Mouse (Mus musculus): ENCODE measurements at regions not wholly inside any gene's neighbourhood (a gene's known extent, or its start where the extent isn't known, plus 50 kb on each side); places are given as distances from the start of the nearest gene placed in this dataset.
"Not testable (repeated sequence)": the region's sequence is repeated elsewhere in the genome, so short reads cannot be mapped to it uniquely, and the experiment has no call there.

GRCm38 (mm10) chr15:59752277-59752676 is 264.1 kb downstream of the 4933412E24Rik start:
- intact Hi-C loops (cut with DNase I), result no loop called here
- no peak for DNase-seq (ENCODE audit: low spot score in 2 of 2)

DNA sequence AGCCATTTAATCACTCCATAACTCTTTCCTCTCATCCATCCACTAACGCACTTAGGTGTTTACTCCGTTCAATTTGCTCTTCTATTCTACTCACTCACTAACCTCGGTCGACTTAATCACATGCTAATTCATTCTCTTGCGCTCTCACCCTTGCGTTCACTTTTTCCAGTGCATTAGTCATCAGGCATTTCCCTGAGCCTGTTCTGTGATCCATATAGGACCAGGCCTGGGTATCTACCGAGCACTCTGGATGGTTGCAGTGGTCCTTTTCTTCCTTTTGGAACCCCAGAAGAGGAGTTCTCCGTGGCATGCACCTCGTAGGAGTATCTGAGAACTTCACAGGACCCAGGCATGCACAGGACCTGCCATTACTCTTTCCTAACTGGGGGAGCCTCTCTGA is 270.1 kb downstream of the 4933412E24Rik start:
- intact Hi-C loops (cut with DNase I), result no loop called here
- no peak for DNase-seq (ENCODE audit: low spot score in 2 of 2)

DNA sequence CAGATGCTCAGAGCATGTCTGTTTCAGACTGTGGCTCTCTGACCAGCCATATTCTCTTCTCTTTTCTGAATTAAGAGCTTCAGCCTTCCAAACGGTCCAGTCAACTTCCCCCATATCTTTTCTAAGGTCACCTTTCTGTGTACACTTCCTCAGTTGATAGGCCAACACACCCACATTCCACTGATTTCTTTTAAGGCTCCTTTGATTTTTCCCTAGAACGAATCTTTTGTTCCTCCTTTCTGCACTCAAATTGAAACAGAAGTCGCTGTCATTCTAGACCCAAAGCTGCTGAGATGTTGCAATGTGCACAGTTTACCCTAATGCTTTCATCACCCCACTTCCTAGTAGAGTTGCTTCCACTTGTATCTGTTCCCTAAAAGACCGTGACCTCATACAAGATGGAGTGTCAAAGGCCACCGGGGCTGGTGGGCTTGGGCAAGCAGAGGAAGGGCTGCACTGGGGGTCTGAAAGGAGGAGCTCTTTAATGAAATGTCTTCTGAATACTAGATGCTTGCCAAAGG is 271.9 kb downstream of the 4933412E24Rik start:
- intact Hi-C loops (cut with DNase I), result no loop called here
- no peak for DNase-seq (ENCODE audit: low spot score in 2 of 2)

DNA sequence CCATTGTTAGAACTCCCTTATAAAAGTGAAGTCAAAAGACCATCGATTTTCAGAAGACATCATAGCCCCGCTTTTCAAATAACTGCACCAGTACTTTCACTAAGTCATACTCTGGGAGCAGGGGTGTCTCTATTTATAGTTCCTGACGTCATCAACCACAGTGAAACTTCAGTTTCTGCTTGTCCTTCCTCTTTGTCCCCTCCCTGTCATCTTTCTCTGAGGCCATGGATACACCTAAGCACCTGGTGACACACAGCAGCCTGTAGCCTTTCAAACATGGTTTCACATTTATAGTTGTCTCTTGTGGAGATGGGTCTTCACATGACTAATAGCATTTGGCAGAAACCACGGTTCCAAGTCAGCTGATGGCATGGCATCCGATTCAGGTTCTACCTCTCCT is 277.2 kb downstream of the 4933412E24Rik start:
- intact Hi-C loops (cut with DNase I), result no loop called here
- DNase-seq (ENCODE audit: low spot score in 2 of 2), result no peak

GRCm38 (mm10) chr15:59737247-59737646 is 279.2 kb downstream of the 4933412E24Rik start:
- DNase-seq (ENCODE audit: low spot score in 2 of 2), result no peak
- intact Hi-C loops (cut with DNase I), result no loop called here

GRCm38 (mm10) chr15:59734376-59734775 is 282.0 kb downstream of the 4933412E24Rik start:
- DNase-seq (ENCODE audit: low spot score in 2 of 2), result no peak
- intact Hi-C loops (cut with DNase I), result no loop called here

- intact Hi-C loops (cut with DNase I), result no loop called here
- DNase-seq (ENCODE audit: low spot score in 2 of 2), result no peak
Observed at GRCm38 (mm10) chr15:59733932-59734331, 282.5 kb downstream of the 4933412E24Rik start.

DNA sequence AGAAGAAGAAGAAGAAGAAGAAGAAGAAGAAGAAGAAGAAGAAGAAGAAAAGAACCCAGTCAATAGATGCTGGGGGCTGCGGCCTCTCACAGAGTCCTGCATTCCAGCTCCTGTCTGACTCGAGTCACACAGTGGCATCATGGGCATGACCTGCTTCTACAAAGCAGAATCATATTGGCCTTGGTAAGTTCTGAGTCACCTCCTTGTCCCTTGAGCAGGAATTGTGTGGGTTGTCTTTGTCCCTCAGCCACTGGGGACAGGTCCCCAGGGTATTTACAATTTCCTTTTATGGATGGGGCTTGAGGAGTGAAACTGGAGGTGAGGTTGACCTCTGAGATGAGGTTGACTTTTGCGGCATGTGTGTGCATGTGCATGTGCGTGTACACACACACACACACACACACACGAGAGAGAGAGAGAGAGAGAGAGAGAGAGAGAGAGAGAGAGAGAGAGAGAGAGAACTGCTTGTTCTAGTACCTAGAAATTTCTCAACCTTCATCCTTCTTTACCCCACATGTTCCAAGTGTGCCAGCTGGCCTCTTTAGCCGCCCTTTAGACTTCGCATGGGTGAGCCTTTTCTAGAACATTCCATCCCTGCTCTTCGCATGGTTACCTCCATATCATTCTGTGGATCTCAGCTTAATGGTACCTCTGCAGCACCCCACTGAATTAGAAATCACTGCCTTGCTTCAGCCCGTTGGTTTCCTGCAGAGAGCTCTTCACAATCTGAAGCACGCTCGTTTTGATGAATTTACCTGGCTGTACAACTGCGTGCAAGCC is 283.2 kb downstream of the 4933412E24Rik start:
- no peak for DNase-seq (ENCODE audit: low spot score in 2 of 2)
- intact Hi-C loops (cut with DNase I), result no loop called here

DNA sequence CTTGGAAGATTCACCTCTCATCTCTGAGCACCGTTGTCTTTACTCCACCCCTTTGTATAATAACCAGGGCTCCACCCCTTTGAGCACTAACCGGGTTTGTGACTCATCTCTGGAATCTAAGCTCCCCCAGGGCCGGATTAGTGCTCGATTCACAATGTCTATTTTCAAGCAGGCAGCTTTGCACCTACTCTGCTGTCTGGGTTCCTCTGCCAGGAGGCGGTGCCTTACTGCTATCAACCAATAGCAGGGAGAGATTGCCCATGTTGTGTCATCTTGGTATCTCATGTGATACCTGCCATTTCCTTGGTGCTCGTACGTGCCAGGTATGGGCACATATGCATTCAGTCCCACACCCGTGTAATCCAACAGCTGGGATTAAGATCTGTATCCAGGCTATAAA is 285.3 kb downstream of the 4933412E24Rik start:
- intact Hi-C loops (cut with DNase I), result no loop called here
- no peak for DNase-seq (ENCODE audit: low spot score in 2 of 2)

- peak in 1 of 2 experiments; percentile 12 for DNase-seq (ENCODE audit: low spot score in 2 of 2)
Observed at GRCm38 (mm10) chr15:59728817-59729560, 287.4 kb downstream of the 4933412E24Rik start.

GRCm38 (mm10) chr15:59728131-59728601 is 288.2 kb downstream of the 4933412E24Rik start:
- intact Hi-C loops (cut with DNase I), result loop anchor here (10.0 kb wide), 1 partner anchor 97 kb away; no protein-coding TSS in a partner anchor
- DNase-seq (ENCODE audit: low spot score in 2 of 2), result peak; percentile 36 to 39

More at GRCm38 (mm10) chr15:59728817-59729560, 287.4 kb downstream of the 4933412E24Rik start:
- intact Hi-C loops (cut with DNase I), result loop anchor here (10.0 kb wide), 1 partner anchor 96 kb away; no protein-coding TSS in a partner anchor

DNA sequence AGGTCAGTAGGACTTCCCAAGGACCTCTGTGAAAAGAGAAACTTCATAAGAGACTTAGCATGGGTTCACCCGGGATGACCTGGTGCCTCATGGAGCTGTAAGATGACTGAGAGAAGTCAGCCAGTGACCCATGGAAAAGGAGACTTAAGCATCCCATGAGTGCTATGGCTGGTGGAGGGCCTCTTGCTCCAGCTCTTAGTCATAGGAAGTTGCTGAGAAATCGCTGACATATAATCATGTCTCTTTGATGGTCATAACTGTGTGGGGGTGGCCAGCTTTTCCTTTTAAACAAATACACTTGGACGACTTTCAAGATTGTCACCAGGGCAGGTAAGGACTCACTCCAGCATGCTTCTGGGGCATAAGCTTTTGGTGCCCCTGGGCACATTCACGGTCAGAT is 290.5 kb downstream of the 4933412E24Rik start:
- DNase-seq (ENCODE audit: low spot score in 2 of 2), result no peak
- intact Hi-C loops (cut with DNase I), result loop anchor here (10.0 kb wide), 1 partner anchor 99 kb away; no protein-coding TSS in a partner anchor

GRCm38 (mm10) chr15:59722661-59723413 is 293.6 kb downstream of the 4933412E24Rik start:
- no peak for DNase-seq (ENCODE audit: low spot score in 2 of 2)
- intact Hi-C loops (cut with DNase I), result loop anchor here (10.0 kb wide), 1 partner anchor 102 kb away; no protein-coding TSS in a partner anchor

- intact Hi-C loops (cut with DNase I), result loop anchor here (10.0 kb wide), 1 partner anchor 103 kb away; no protein-coding TSS in a partner anchor
- DNase-seq (ENCODE audit: low spot score in 2 of 2), result no peak
Observed at GRCm38 (mm10) chr15:59721420-59721819, 295.0 kb downstream of the 4933412E24Rik start.

- intact Hi-C loops (cut with DNase I), result loop anchor here (10.0 kb wide), 1 partner anchor 104 kb away; no protein-coding TSS in a partner anchor
- no peak for DNase-seq (ENCODE audit: low spot score in 2 of 2)
Observed at GRCm38 (mm10) chr15:59721018-59721417, 295.4 kb downstream of the 4933412E24Rik start.

DNA sequence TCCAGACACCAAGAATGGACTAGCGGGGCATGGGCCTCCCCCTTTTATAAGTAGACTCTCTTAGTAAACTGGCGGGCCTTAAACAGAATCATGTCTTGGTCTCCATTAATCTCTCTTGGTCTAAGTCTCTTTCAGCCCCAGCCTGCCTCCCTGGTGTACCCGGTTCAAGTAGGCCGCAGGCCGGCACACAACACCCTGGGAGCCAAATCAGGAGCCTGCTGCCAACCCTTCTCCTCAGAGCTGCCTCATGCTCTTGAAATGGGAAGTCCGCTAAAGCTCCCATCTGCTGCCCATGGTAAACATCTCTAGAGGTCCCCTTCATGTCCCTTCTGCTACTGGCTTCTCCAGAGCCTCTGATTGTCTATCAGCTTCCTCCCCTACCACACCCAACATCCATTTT is 296.3 kb downstream of the 4933412E24Rik start:
- no peak for DNase-seq (ENCODE audit: low spot score in 2 of 2)
- intact Hi-C loops (cut with DNase I), result loop anchor here (10.0 kb wide), 1 partner anchor 105 kb away; no protein-coding TSS in a partner anchor

DNA sequence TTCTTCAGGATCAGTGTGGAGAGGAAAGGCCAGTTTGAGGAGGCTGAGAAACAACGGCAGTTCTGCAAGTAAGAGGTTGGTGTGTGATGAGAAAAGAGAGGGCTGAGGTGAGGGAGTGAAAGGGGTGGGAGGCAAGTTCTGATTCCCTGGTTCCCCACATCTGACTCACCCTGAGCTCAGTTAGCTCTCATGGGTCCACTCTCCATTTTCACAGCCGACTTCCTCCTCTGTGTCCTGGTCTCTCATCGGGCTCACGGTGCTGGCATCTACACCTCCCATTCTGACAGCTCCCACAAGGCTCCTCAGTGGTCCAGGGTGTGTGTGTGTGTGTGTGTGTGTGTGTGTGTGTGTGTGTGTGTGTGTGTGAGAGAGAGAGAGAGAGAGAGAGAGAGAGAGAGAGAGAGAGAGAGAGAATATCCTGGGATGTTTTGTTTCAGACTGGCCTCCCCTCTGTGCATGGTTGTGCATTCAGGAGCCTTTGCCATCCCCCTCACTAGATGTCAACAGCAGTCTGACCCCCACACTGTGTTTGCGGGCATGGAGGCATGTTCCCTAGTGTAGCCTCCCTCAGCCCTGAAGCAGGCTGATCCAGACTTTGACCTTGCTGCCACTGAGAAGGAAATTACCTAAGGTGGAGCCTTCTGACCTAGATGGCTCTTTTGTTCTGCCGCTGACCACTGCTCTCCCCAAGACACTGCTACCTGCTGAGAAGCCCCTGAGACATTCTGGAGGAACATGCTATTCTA is 296.9 kb downstream of the 4933412E24Rik start:
- DNase-seq (ENCODE audit: low spot score in 2 of 2), result not testable (repeated sequence)
- intact Hi-C loops (cut with DNase I), result loop anchor here (10.0 kb wide), 1 partner anchor 105 kb away; no protein-coding TSS in a partner anchor

GRCm38 (mm10) chr15:59716872-59717271 is 299.5 kb downstream of the 4933412E24Rik start:
- no peak for DNase-seq (ENCODE audit: low spot score in 2 of 2)
- intact Hi-C loops (cut with DNase I), result no loop called here

- intact Hi-C loops (cut with DNase I), result no loop called here
- DNase-seq (ENCODE audit: low spot score in 2 of 2), result no peak
Observed at GRCm38 (mm10) chr15:59715951-59716350, 300.5 kb downstream of the 4933412E24Rik start.

Measured in left cerebral cortex, postnatal 36 days (tissue).